Mouse (Mus musculus) left cerebral cortex, adult 2 months (tissue): ENCODE measurements around the gene Etv1. TPM values are rescaled to one million over a fixed set of nuclear protein-coding genes. Genes with fewer than 3 reads are reported as not detected.

Experiments used
- DNase-seq, 2 experiments: peaks; one replicate each; pipeline ENCODE4 v3.0.0; 2021 to 2022; ENCODE audit warnings: low spot score in 2 of 2, mixed read lengths in 1 of 2; ENCODE audit errors: extremely low spot score in 1 of 2
- H3K27ac ChIP-seq: fragments of 200-600 bp; 2 replicates; pipeline ENCODE4 v1.8.1; 2022
- H3K4me3 ChIP-seq: fragments of 200-600 bp; 2 replicates; pipeline ENCODE4 v1.8.1; 2022
- CTCF ChIP-seq: fragments of 200-600 bp; IDR thresholded peaks from 2 replicates; pipeline ENCODE4 v1.8.1; 2022; ENCODE audit warnings: antibody characterized with exemption, mild to moderate bottlenecking, moderate library complexity
- intact Hi-C: fragments of 180-260 bp; cut with DNase I; formaldehyde crosslinking; loops from one replicate; pipeline ENCODE4 v1.15.1; 2025
- total RNA-seq, 2 experiments: library from RNA; stranded (reverse); gene quantifications; 2 replicates each; pipeline ENCODE4 v1.2.3; 2021

Gene Etv1
- total RNA-seq, 2 experiments from 2014 or later, result 59.2 to 64.6 TPM

- DNase-seq, result no peak
- intact Hi-C loops, result no loop called here
- no peak overlapping the region for H3K27ac ChIP-seq
- TF ChIP-seq CTCF, result no peak
- peak overlapping the region; percentile 0; the same call in 1 of the 2 replicates for H3K4me3 ChIP-seq
Observed at GRCm38 (mm10) chr12:38784221-38784620, 5.0 kb downstream of the Etv1 start.

DNA sequence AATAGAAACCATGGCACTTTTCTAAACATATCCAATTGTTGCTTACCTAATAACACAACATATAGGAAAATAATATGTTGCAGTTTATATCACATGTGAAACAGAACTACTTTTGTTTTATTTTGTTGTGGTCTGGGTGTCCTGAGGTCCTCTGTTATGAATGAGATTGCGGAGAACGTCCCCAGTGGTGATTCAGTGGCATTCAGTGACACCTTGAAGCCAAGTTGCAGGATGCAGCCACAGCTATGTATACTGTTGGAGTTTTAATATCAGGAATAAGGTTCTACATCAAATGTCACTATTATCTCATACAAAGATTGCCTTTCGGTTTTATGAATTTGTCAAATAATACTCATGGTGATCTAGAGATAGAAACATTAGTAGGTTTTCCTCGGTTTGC is 7.4 kb downstream of the Etv1 start:
- TF ChIP-seq CTCF, result no peak
- H3K4me3 ChIP-seq, result no peak overlapping the region
- no peak overlapping the region for H3K27ac ChIP-seq
- intact Hi-C loops, result no loop called here
- no peak for DNase-seq

DNA sequence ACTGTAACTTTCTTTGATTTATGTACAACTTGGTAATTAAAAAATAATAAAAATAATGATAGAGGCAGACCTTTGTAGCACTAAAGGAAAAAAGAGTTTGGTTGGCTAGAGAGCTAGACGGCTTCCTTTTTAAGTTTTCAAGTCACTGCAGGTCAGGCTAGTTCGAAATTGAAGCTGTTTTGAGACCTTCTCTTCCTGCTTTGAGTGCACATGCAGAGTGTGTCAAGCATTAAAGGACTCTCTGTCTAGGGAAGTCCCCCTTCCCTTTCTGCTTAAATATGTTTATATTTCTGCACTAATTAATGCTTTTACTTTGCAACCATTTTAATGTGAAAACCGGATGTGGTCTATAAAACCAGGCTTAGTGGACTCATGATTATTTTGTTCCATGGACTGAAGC is 8.5 kb downstream of the Etv1 start:
- no peak overlapping the region for H3K4me3 ChIP-seq
- TF ChIP-seq CTCF, result no peak
- H3K27ac ChIP-seq, result no peak overlapping the region
- DNase-seq, result no peak
- intact Hi-C loops, result no loop called here

GRCm38 (mm10) chr12:38788621-38789020 is 9.4 kb downstream of the Etv1 start:
- DNase-seq, result peak; percentile 10 to 13
- Histone ChIP-seq H3K27ac (peak overlapping the region; percentile 12; the same call in 1 of the 2 replicates), H3K4me3 (peak overlapping the region; percentile 25; the same call in 1 of the 2 replicates)
- TF ChIP-seq CTCF, result no peak
- intact Hi-C loops, result no loop called here

- Histone ChIP-seq H3K27ac (no peak overlapping the region), H3K4me3 (no peak overlapping the region)
- peak in 1 of 2 experiments; percentile 27 for DNase-seq
- intact Hi-C loops, result no loop called here
- no peak for TF ChIP-seq CTCF
Observed at GRCm38 (mm10) chr12:38789789-38790355, 10.7 kb downstream of the Etv1 start.

- TF ChIP-seq CTCF, result no peak
- intact Hi-C loops, result no loop called here
Observed at GRCm38 (mm10) chr12:38793076-38793475, 13.9 kb downstream of the Etv1 start.

DNA sequence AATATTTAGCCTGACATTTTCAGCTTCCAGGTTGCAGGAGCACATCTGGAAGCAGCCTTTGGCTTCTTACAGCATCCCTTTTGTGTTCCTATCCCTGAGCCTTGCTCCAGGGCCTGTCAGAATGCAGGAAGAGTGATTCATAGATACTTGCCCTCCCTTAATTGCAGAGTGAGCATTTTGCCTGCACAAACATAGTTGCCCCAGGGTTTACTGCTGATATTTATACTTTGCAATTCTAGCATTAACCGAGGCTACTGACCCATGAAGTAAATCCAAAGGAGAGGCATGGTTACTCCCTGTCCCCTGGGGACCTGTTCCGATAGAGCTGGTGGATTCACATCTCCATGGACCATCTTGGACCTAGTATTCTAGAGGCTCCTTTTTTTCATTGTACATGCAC is 14.5 kb downstream of the Etv1 start:
- DNase-seq, result no peak
- H3K27ac ChIP-seq, result no peak overlapping the region
- intact Hi-C loops, result no loop called here
- H3K4me3 ChIP-seq, result no peak overlapping the region
- no peak for TF ChIP-seq CTCF

More at GRCm38 (mm10) chr12:38793076-38793475, 13.9 kb downstream of the Etv1 start:
- Histone ChIP-seq H3K27ac (no peak overlapping the region), H3K4me3 (no peak overlapping the region)
- no peak for DNase-seq

- no peak for DNase-seq
- H3K27ac ChIP-seq, result no peak overlapping the region
- H3K4me3 ChIP-seq, result no peak overlapping the region
- TF ChIP-seq CTCF, result no peak
- intact Hi-C loops, result no loop called here
Observed at GRCm38 (mm10) chr12:38807031-38807430, 27.9 kb downstream of the Etv1 start.

- intact Hi-C loops, result no loop called here
Observed at GRCm38 (mm10) chr12:38812392-38812791, 33.2 kb downstream of the Etv1 start.

DNA sequence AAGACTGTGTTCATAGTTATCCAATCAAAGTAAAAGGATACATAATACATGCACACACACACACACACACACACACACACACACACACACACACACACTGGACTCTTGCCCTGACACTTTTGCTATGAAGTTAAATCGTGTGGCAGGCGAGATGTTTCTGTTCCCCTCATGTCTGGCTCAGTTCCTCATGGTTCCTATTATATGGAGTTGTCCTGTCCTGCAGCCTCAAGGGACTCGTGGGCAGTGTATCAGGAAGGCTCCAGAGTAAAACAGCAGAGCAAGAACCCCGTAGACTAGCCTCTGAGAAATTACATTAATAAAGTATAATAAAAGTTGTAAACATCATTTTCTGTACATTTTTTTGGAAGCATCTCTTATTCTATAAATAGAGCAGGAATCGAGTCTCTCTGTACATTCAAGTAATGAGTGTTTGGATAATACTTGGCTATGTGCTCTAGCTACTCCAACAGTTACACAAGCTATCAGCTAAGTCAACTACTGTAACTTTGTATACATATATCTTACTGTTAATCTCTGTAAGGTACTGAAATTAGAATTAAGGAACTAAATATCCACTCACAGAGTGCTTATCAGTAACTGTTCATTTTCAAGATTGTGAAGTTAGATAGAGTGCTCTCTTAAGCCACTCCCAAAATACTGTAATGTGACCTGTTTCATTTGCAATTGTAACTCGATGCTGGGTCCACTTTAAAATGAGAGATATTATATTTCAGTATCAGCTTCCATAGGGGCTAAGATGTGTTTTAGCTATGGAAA is 35.0 kb downstream of the Etv1 start:
- TF ChIP-seq CTCF, result no peak
- H3K27ac ChIP-seq, result no peak overlapping the region
- H3K4me3 ChIP-seq, result no peak overlapping the region
- intact Hi-C loops, result no loop called here
- no peak for DNase-seq

More at GRCm38 (mm10) chr12:38812392-38812791, 33.2 kb downstream of the Etv1 start:
- DNase-seq, result no peak
- no peak for TF ChIP-seq CTCF
- no peak overlapping the region for H3K27ac ChIP-seq
- H3K4me3 ChIP-seq, result no peak overlapping the region

- DNase-seq, result no peak
- no peak overlapping the region for H3K4me3 ChIP-seq
- TF ChIP-seq CTCF, result no peak
- intact Hi-C loops, result no loop called here
- H3K27ac ChIP-seq, result no peak overlapping the region
Observed at GRCm38 (mm10) chr12:38816235-38816634, 37.1 kb downstream of the Etv1 start.

GRCm38 (mm10) chr12:38818320-38818719 is 39.1 kb downstream of the Etv1 start:
- no peak for TF ChIP-seq CTCF
- intact Hi-C loops, result no loop called here
- Histone ChIP-seq H3K4me3 (no peak overlapping the region), H3K27ac (no peak overlapping the region)
- no peak for DNase-seq

DNA sequence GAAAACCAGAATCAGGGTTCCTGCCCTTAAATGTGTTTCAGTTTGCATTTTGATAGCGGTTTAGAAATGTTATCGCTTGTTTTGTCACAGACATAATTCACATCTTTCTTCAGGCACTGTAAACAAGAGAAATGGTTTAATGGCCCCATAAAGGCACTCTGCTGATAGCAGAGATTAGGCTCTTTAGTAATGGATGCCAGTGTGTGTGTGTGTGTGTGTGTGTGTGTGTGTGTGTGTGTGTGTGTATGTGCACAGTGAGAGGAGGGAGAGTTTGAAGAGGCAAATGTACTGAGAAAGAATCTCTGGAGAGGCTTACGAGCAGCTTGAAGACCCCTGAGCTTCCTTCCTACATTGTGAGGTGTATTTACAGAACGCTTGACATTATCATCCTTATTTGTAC is 41.5 kb downstream of the Etv1 start:
- H3K4me3 ChIP-seq, result no peak overlapping the region
- no peak overlapping the region for H3K27ac ChIP-seq
- no peak for TF ChIP-seq CTCF
- intact Hi-C loops, result no loop called here
- DNase-seq, result no peak
